Mouse (Mus musculus) frontal cortex, postnatal 14 days (tissue): ENCODE results near the gene Zbtb32.

Experiments used
- DNase-seq, 2 experiments: peaks; one replicate each; pipeline ENCODE4 v3.0.0; 2022; ENCODE audit warnings: low spot score in 2 of 2

The Zbtb32 gene

GRCm38 (mm10) chr7:30540572-30540971, 58.1 kb downstream of the Zbtb32 start:
- no peak for DNase-seq
